Mouse (Mus musculus) limb, embryonic 14.5 days (tissue): ENCODE measurements at regions not wholly inside any gene's neighbourhood (a gene's known extent, or its start where the extent isn't known, plus 50 kb on each side); places are given as distances from the start of the nearest gene placed in this dataset.

Experiments used
- ATAC-seq: fragments of 200-750 bp; cut with Nextera tagmentation; 2 replicates; pipeline ENCODE4 v1.8.0; 2017; ENCODE audit warnings: low read depth, moderate number of reproducible peaks, moderate TSS enrichment; ENCODE audit not compliant: low FRiP score
- DNase-seq: peaks from one replicate; pipeline ENCODE4 v3.0.0-alpha.2; 2015; ENCODE audit warnings: low spot score
- H3K27ac ChIP-seq: fragments of 300-500 bp; sonication (generic); replicated peaks from 2 replicates; pipeline ENCODE4 v1.5.1; 2014; ENCODE audit warnings: low read depth, mild to moderate bottlenecking, low read length, moderate library complexity, mixed read lengths
- H3K27me3 ChIP-seq: fragments of 300-500 bp; sonication (generic); 2 replicates; pipeline ENCODE4 v1.6.1; 2014; ENCODE audit warnings: low read length, mixed read lengths; ENCODE audit not compliant: control insufficient read depth, insufficient read depth
- H3K36me3 ChIP-seq: fragments of 300-500 bp; sonication (generic); 2 replicates; pipeline ENCODE4 v1.6.1; 2014; ENCODE audit warnings: mild to moderate bottlenecking, low read length, moderate library complexity, mixed read lengths; ENCODE audit not compliant: control insufficient read depth, insufficient read depth
- H3K4me1 ChIP-seq: fragments of 300-500 bp; sonication (generic); 2 replicates; pipeline ENCODE4 v1.6.1; 2014; ENCODE audit warnings: antibody characterized with exemption, low read length, mixed read lengths; ENCODE audit not compliant: control insufficient read depth, insufficient read depth
- H3K4me2 ChIP-seq: fragments of 300-500 bp; sonication (generic); replicated peaks from 2 replicates; pipeline ENCODE4 v1.6.1; 2014; ENCODE audit warnings: low read depth, mild to moderate bottlenecking, low read length, moderate library complexity; ENCODE audit not compliant: severe bottlenecking
- H3K4me3 ChIP-seq: fragments of 300-500 bp; sonication (generic); replicated peaks from 2 replicates; pipeline ENCODE4 v1.5.1; 2014; ENCODE audit warnings: low read length
- H3K9ac ChIP-seq: fragments of 300-500 bp; sonication (generic); 2 replicates; pipeline ENCODE4 v1.6.1; 2014; ENCODE audit warnings: mild to moderate bottlenecking, low read depth, low read length, moderate library complexity; ENCODE audit not compliant: severe bottlenecking
- H3K9me3 ChIP-seq: fragments of 300-500 bp; sonication (generic); 2 replicates; pipeline ENCODE4 v1.6.1; 2016; ENCODE audit warnings: low read length; ENCODE audit not compliant: control insufficient read depth
- POLR2A ChIP-seq: fragments of 200-500 bp; IDR thresholded peaks from 2 replicates; pipeline ENCODE4 v1.8.0; 2012; ENCODE audit warnings: inconsistent platforms, mild to moderate bottlenecking, moderate library complexity, borderline replicate concordance; ENCODE audit not compliant: insufficient read depth, insufficient read length; ENCODE audit errors: extremely low read depth
- WGBS: fragments of 180-500 bp; shearing (Covaris S2); extraction: QIAGEN DNeasy Blood & Tissue Kit; methylation state at CpG from one replicate; pipeline ENCODE4 v1.1.7; 2014; 5-methylcytosine and 5-hydroxymethylcytosine counted together

DNA sequence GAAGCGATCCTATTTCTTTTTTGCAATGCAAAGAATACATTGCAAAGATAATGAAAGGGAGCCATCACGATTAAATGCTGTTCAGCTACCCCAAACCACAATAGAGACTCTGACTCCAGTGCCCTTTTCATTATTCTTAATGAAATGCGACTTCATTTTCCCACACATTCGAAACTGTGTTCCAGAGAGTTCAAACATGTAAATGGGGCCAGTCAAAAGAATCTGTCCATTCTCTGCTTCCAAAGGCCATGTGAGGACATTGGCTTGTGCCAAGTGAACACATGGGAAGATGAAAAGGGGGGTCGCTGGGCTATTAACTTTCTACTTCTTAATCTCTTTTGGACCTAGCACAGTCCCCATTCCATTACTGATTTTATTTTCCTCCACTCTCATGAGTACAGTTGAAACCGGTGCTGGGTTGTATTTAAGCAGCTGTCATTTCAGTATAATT, 123.2 kb upstream of the Gm9008 start:
- H3K9ac ChIP-seq, result no peak overlapping the region
- H3K4me3 ChIP-seq, result no peak overlapping the region
- no peak overlapping the region for H3K27ac ChIP-seq
- WGBS, result 76% methylated on average over 6 of the region's 6 CpGs
- no peaks in the 10 kb centered on the region for H3K27me3 ChIP-seq
- H3K4me1 ChIP-seq, result no peaks in the 10 kb centered on the region
- H3K4me2 ChIP-seq, result no peak overlapping the region
- no peaks in the 10 kb centered on the region for H3K9me3 ChIP-seq
- no peak for ATAC-seq
- H3K36me3 ChIP-seq, result no peaks in the 10 kb centered on the region
- TF ChIP-seq POLR2A, result no peak
- DNase-seq, result no peak
